Mouse (Mus musculus) lung, postnatal 0 days (tissue): Measurements from ENCODE around the gene Thoc7. TPM values are rescaled to one million over a fixed set of nuclear protein-coding genes. Genes with fewer than 3 reads are reported as not detected.
A peak's percentile ranks its signal among the peaks of the same experiment; 100 is the strongest.

Source experiments
- ATAC-seq: fragments of 200-750 bp; cut with Nextera tagmentation; 2 replicates; pipeline ENCODE4 v1.8.0; 2017; ENCODE audit warnings: moderate library complexity
- DNase-seq: peaks from one replicate; pipeline ENCODE4 v3.0.0-alpha.2; 2016; ENCODE audit warnings: low spot score
- H3K27ac ChIP-seq: fragments of 300-500 bp; sonication (generic); 2 replicates; pipeline ENCODE4 v1.5.1; 2014; ENCODE audit warnings: antibody characterized with exemption, mild to moderate bottlenecking, low read length, mixed read lengths
- H3K27me3 ChIP-seq: fragments of 300-500 bp; sonication (generic); replicated peaks from 2 replicates; pipeline ENCODE4 v1.6.1; 2014; ENCODE audit warnings: low read length, mixed read lengths; ENCODE audit not compliant: insufficient read depth
- H3K36me3 ChIP-seq: fragments of 300-500 bp; sonication (generic); 2 replicates; pipeline ENCODE4 v1.6.1; 2014; ENCODE audit warnings: low read length, mixed read lengths; ENCODE audit not compliant: insufficient read depth
- H3K4me1 ChIP-seq: fragments of 300-500 bp; sonication (generic); 2 replicates; pipeline ENCODE4 v1.6.1; 2014; ENCODE audit warnings: antibody characterized with exemption, low read depth, low read length, mixed read lengths; ENCODE audit not compliant: insufficient read depth
- H3K4me2 ChIP-seq: fragments of 300-500 bp; sonication (generic); replicated peaks from 2 replicates; pipeline ENCODE4 v1.6.1; 2014; ENCODE audit warnings: low read depth, mild to moderate bottlenecking, low read length, moderate library complexity, mixed read lengths
- H3K4me3 ChIP-seq: fragments of 300-500 bp; sonication (generic); 2 replicates; pipeline ENCODE4 v1.5.1; 2014; ENCODE audit warnings: low read depth, low read length
- H3K9ac ChIP-seq: fragments of 300-500 bp; sonication (generic); replicated peaks from 2 replicates; pipeline ENCODE4 v1.6.1; 2014; ENCODE audit warnings: low read depth, mild to moderate bottlenecking
- H3K9me3 ChIP-seq: fragments of 300-500 bp; sonication (generic); 2 replicates; pipeline ENCODE4 v1.6.1; 2016; ENCODE audit warnings: low read length, mixed read lengths
- CTCF ChIP-seq: IDR thresholded peaks from 2 replicates; pipeline ENCODE4 v1.5.1; 2016; ENCODE audit warnings: antibody characterized with exemption, mild to moderate bottlenecking
- EP300 ChIP-seq: IDR thresholded peaks from 2 replicates; pipeline ENCODE4 v1.6.1; 2016; ENCODE audit warnings: antibody characterized with exemption, mild to moderate bottlenecking, control low read depth
- WGBS: fragments of 180-500 bp; shearing (Covaris S2); extraction: QIAGEN DNeasy Blood & Tissue Kit; methylation state at CpG from one replicate; pipeline ENCODE4 v1.1.7; 2014; 5-methylcytosine and 5-hydroxymethylcytosine counted together
- polyA plus RNA-seq: library from polyadenylated mRNA; unstranded; fragments of >200 nt; fragmentation: Nextera tagmentation; extraction: Ambion mirVana; gene quantifications from 2 replicates; pipeline ENCODE4 v1.2.1, GENCODE M21; 2015

Gene Thoc7
- polyA plus RNA-seq: 116 and 117 TPM in 2 replicates

DNA sequence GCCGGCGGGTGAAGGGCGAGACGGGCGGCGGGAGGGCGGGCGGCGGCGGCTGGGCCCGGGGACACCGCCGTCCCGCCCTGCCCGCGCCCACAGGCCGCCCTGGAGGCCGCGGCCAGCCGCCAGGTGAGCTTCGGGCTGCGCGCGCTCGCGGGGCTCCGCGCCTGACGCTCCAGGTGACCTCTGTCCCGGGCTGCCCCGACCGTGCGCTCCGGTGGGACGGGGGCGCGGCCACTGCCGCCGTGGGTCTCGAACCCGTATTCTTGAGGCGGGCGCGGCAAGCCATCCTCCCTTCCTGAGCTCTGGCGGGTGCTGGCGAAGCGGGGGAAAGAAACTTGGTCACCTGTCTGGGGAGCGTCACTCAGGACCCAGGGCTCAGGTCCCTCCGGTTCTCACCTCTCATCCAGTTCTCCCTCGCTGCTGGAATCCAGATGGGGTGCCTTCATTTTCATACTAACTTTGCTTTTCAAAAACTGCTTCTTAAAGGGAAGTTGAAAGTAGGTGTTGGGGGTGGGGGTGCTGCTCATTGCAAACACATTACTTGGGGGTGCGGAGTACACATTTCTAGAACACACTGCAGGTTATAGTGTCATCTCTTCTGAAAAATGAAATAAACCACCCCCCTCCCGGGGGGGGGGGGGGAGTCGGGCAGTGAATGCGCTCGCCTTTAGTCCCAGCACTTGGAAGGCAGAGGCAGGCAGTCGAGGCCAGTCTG is at the start of gene Thoc7, which contains the start of gene Atxn7:
TSS of gene Thoc7 (minus strand) at position 452 of the 712 bp plus-strand sequence.
TSS of gene Atxn7 (plus strand) at position 40 of the 712 bp plus-strand sequence.
- WGBS: 6% methylated on average over 15 of the region's 56 CpGs
- DNase-seq: peak; percentile 53

DNA sequence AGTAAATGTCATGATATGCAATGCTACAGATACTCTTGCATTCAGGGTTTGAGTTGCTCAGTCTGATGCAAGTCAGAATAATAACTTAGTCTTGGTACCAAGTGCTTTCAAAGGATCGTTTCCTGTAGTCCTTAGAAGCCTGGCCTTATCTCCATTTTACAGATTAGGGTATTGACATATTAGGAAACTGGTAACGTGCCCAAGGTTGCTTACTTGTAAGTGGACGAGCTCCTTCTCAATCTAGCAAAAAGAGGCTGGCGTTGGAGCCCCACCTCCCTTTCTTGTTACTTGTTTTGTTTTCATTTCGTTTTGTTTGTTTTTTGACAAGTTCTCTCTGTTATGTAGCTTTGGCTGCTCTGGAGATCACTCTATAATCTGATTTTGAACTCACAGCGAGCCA is 48.1 kb upstream of the Thoc7 start:
- peak; percentile 32 for DNase-seq
- TF ChIP-seq CTCF (no peak), EP300 (no peak)
- H3K4me1 ChIP-seq: no peaks in the 10 kb centered on the region; the same call in 1 of the 2 replicates
- H3K9ac ChIP-seq: no peak overlapping the region
- H3K4me2 ChIP-seq: no peak overlapping the region
- no peak overlapping the region for H3K4me3 ChIP-seq
- WGBS: 40% methylated on average over 6 of the region's 6 CpGs
- ATAC-seq: no peak
- H3K36me3 ChIP-seq: no peaks in the 10 kb centered on the region
- H3K27ac ChIP-seq: no peak overlapping the region
- no peaks in the 10 kb centered on the region for H3K9me3 ChIP-seq
- H3K27me3 ChIP-seq: no peaks in the 10 kb centered on the region

More for the DNA sequence above, at the start of gene Thoc7, which contains the start of gene Atxn7:
- H3K9ac ChIP-seq: peak within 1 kb of the TSS; percentile 89
- peak within 1 kb of the TSS; percentile 79 for H3K4me2 ChIP-seq
- H3K9me3 ChIP-seq: no peaks in the 10 kb centered on the region
- H3K36me3 ChIP-seq: no peaks in the 10 kb centered on the region
- H3K4me3 ChIP-seq: peak within 1 kb of the TSS; percentile 92
- no peaks in the 10 kb centered on the region for H3K27me3 ChIP-seq
- no peaks in the 10 kb centered on the region for H3K4me1 ChIP-seq
- H3K27ac ChIP-seq: peak within 1 kb of the TSS; percentile 90
- TF ChIP-seq EP300 (no peak), CTCF (no peak)
- ATAC-seq: peak; percentile 78

DNA sequence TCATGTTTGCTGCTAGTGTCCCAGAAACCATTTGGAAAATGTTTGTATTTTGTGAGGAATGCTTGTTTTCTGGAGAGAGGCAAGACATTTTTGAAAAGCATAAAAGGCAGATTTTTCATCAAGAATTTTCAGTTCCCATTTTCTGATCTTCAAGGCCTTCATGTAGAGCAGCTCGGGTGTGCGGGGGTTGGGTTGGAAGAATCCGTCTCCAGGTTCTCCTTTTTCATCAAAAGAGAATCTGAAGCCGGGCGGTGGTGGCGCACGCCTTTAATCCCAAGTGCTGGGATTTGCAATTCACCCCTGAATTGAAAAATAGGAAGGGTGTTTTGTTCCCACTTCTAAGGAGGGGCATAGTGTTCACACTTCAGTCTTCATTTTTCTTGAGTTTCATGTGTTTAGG is 41.1 kb upstream of the Thoc7 start:
- WGBS: 95% methylated on average over 7 of the region's 7 CpGs
- H3K4me3 ChIP-seq: no peak overlapping the region
- H3K9me3 ChIP-seq: no peaks in the 10 kb centered on the region
- H3K36me3 ChIP-seq: no peaks in the 10 kb centered on the region
- H3K27me3 ChIP-seq: no peaks in the 10 kb centered on the region
- TF ChIP-seq CTCF: no peak
- TF ChIP-seq EP300: no peak
- ATAC-seq: no peak
- no peak for DNase-seq
- H3K4me1 ChIP-seq: no peaks in the 10 kb centered on the region
- no peak overlapping the region for H3K27ac ChIP-seq
- H3K4me2 ChIP-seq: no peak overlapping the region
- no peak overlapping the region for H3K9ac ChIP-seq

DNA sequence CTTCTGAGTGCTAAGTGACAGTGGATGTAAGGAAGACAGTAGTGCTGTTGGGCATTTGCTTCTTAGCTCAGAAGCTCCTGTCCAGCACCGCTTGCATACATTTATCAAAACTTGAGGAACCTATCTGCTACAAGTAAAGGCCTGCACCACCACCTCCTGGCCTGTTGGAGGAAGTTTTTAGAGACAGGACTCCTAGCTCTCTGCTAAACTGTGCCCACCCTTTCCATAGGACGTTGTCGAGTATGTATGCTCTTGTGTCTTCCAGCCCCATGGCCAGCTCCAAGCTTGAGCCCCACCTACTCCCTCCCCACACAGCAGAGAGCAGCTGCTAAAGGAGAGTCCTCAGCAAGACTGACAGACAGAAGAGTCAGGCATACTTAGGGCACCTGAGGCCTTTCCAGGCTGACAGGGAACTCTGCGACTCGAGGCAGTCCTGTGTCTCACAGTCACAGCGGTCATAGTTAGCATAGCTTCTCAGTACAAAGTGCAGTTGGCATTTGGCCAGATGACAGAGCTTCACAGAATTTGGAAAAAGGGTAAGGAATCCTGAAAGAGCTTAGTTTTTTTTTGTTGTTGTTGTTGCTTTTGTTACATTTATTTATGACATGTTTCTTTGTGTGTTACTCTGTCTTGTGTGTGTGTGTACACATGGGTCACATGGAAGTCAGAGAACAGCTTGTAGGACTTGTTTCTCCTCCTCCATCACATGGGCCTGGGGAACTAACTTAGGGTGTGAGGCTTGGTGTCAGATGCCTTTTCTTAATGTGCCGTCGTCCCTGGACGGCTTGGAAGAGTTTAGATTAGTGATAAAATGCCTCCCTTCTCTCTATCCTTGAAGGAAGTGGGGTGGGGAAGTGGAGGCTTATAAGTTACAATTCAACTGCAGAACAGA is 33.8 kb upstream of the Thoc7 start:
- Histone ChIP-seq H3K4me1 (no peaks in the 10 kb centered on the region), H3K9me3 (no peaks in the 10 kb centered on the region), H3K4me3 (no peak overlapping the region), H3K36me3 (no peaks in the 10 kb centered on the region), H3K9ac (no peak overlapping the region), H3K27me3 (no peaks in the 10 kb centered on the region), H3K4me2 (no peak overlapping the region), H3K27ac (no peak overlapping the region)
- peak; percentile 48 for DNase-seq
- peak; percentile 65 for ATAC-seq
- WGBS: 34% methylated on average over 9 of the region's 9 CpGs
- TF ChIP-seq CTCF (peak; percentile 56), EP300 (no peak)

DNA sequence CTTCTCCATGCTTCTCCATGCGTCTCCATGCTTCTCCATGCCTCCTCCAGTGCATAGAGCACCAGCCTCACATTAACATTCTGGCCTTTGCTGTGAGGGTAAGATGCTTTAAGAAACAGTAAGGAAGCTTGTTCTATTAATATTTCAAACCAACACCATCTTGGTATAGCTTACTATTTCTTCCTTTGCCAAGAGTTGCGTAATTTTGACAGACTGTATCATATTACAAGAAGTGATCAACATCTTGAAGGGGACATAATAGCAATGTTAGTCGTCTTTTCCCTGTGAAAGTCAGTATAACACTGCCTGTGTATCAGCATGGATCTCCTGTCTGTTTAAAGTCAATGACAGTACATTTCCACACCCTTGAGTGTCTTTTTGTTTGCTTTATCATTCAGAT is 29.1 kb upstream of the Thoc7 start:
- Histone ChIP-seq H3K27ac (no peak overlapping the region), H3K27me3 (no peaks in the 10 kb centered on the region), H3K4me3 (no peak overlapping the region), H3K4me2 (no peak overlapping the region), H3K36me3 (no peaks in the 10 kb centered on the region), H3K9ac (no peak overlapping the region), H3K9me3 (no peaks in the 10 kb centered on the region), H3K4me1 (no peaks in the 10 kb centered on the region)
- WGBS: 72% methylated on average over 3 of the region's 3 CpGs
- DNase-seq: peak; percentile 19
- ATAC-seq: no peak
- TF ChIP-seq EP300: no peak
- no peak for TF ChIP-seq CTCF

DNA sequence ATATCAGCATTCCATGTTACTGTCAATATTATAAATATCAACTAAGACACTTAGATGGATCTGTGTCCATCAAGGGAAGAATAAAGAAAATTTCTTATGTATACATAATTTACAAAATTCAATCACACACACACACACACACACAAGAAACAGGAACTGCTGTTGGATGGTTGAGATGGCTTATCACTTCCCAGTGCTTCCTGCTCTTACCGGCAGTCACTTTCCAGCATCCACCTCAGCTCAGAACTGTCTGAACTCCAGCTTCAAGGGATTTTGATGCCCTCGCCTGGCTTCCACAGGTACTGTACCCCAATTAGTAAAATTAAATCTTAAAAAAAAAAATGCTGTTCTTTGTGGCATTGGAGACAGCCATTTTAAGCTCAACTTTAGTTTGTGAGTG is 26.7 kb upstream of the Thoc7 start:
- Histone ChIP-seq H3K27ac (no peak overlapping the region), H3K4me3 (no peak overlapping the region), H3K4me1 (no peaks in the 10 kb centered on the region), H3K36me3 (no peaks in the 10 kb centered on the region), H3K9ac (no peak overlapping the region), H3K9me3 (no peaks in the 10 kb centered on the region), H3K27me3 (no peaks in the 10 kb centered on the region), H3K4me2 (no peak overlapping the region)
- TF ChIP-seq EP300: no peak
- 0 out of 2 replicates have a peak, but pooled peaks have one; percentile 7 for TF ChIP-seq CTCF
- ATAC-seq: no peak
- WGBS: 40% methylated on average over 2 of the region's 2 CpGs
- DNase-seq: no peak
